Mouse (Mus musculus) brain, embryonic 14.5 days (tissue): Measurements from ENCODE around the gene Micu2.

Source experiments
- CTCF ChIP-seq: fragments of 200-500 bp; IDR thresholded peaks from 2 replicates; pipeline ENCODE4 v1.5.1; 2012; ENCODE audit warnings: inconsistent platforms, mild to moderate bottlenecking, moderate library complexity, borderline replicate concordance; ENCODE audit not compliant: insufficient read depth, insufficient read length; ENCODE audit errors: extremely low read depth
- POLR2A ChIP-seq: fragments of 200-500 bp; IDR thresholded peaks from 2 replicates; pipeline ENCODE4 v1.6.1; 2012; ENCODE audit warnings: mild to moderate bottlenecking, inconsistent platforms, borderline replicate concordance; ENCODE audit not compliant: poor library complexity, insufficient read depth, insufficient read length, severe bottlenecking; ENCODE audit errors: extremely low read depth

- no peak for TF ChIP-seq CTCF
- no peak for TF ChIP-seq POLR2A
Measured at GRCm38 (mm10) chr14:57894346-57894745, 104.7 kb downstream of the Micu2 start.
